Mouse (Mus musculus): ENCODE data around the gene Dock1. TPM values are rescaled to one million over a fixed set of nuclear protein-coding genes. Genes with fewer than 3 reads are reported as not detected.

The Dock1 gene
- polyA plus RNA-seq, 1 experiment from 2014 or later, result 44.5 TPM

- Histone ChIP-seq H3K4me3 (ENCODE audit: low read length) (no peak overlapping the region), H3K36me3 (ENCODE audit: control insufficient read depth, insufficient read depth, low read length) (no peaks in the 10 kb centered on the region), H3K4me1 (replicated peaks; ENCODE audit: control insufficient read depth, insufficient read depth, low read length) (no peaks in the 10 kb centered on the region), H3K27me3 (ENCODE audit: control insufficient read depth, insufficient read depth, low read depth, low read length) (no peaks in the 10 kb centered on the region), H3K27ac (ENCODE audit: low read length) (no peak overlapping the region), H3K9ac (ENCODE audit: low read length) (no peak overlapping the region), H3K4me2 (ENCODE audit: low read depth, low read length) (no peak overlapping the region), H3K9me3 (ENCODE audit: control insufficient read depth, low read length) (no peaks in the 10 kb centered on the region)
- ATAC-seq (ENCODE audit: low read depth), result no peak
- WGBS, result 90% methylated on average over 2 of the region's 2 CpGs
These were observed 379.0 kb downstream of the Dock1 start for GRCm38 (mm10) chr7:135049416-135049815.

- no peak for ATAC-seq (ENCODE audit: low read depth)
- Histone ChIP-seq H3K27me3 (ENCODE audit: control insufficient read depth, insufficient read depth, low read depth, low read length) (no peaks in the 10 kb centered on the region), H3K9ac (ENCODE audit: low read length) (no peak overlapping the region), H3K4me3 (ENCODE audit: low read length) (no peak overlapping the region), H3K4me1 (replicated peaks; ENCODE audit: control insufficient read depth, insufficient read depth, low read length) (no peaks in the 10 kb centered on the region), H3K27ac (ENCODE audit: low read length) (no peak overlapping the region), H3K9me3 (ENCODE audit: control insufficient read depth, low read length) (no peaks in the 10 kb centered on the region), H3K36me3 (ENCODE audit: control insufficient read depth, insufficient read depth, low read length) (no peaks in the 10 kb centered on the region), H3K4me2 (ENCODE audit: low read depth, low read length) (no peak overlapping the region)
- WGBS, result 75% methylated on average over 8 of the region's 8 CpGs
These were observed 382.8 kb downstream of the Dock1 start for GRCm38 (mm10) chr7:135053186-135053715.

DNA sequence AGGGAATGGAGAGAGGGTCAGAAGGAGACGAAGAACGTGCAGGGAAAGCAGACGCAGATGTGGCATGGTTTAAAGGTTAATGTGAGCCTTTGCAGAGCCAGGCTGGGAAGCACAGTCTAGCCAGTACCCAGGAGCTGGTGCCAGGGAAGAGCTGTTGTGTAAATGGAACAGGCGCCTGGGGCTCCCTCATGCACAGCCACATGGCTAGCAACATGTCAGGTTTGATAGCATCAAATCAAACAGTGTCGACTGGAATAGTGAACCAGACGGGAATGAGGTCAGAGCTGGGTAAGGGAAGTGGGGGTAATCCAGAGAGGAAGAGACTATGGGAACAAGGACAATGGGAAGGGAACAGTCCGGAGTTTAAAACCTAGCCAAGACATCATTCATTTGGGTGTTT is 384.2 kb downstream of the Dock1 start:
- no peaks in the 10 kb centered on the region for H3K27me3 ChIP-seq (ENCODE audit: control insufficient read depth, insufficient read depth, low read depth, low read length)
- H3K4me2 ChIP-seq (ENCODE audit: low read depth, low read length), result no peak overlapping the region
- no peaks in the 10 kb centered on the region for H3K9me3 ChIP-seq (ENCODE audit: control insufficient read depth, low read length)
- no peaks in the 10 kb centered on the region for H3K36me3 ChIP-seq (ENCODE audit: control insufficient read depth, insufficient read depth, low read length)
- peak; percentile 43; the same call in 1 of the 2 replicates for ATAC-seq (ENCODE audit: low read depth)
- H3K4me1 ChIP-seq (replicated peaks; ENCODE audit: control insufficient read depth, insufficient read depth, low read length), result no peaks in the 10 kb centered on the region
- no peak overlapping the region for H3K9ac ChIP-seq (ENCODE audit: low read length)
- H3K4me3 ChIP-seq (ENCODE audit: low read length), result no peak overlapping the region
- H3K27ac ChIP-seq (ENCODE audit: low read length), result no peak overlapping the region
- 60% methylated on average over 7 of the region's 7 CpGs for whole genome bisulfite sequencing

- Histone ChIP-seq H3K27me3 (ENCODE audit: control insufficient read depth, insufficient read depth, low read depth, low read length) (no peaks in the 10 kb centered on the region), H3K4me3 (ENCODE audit: low read length) (no peak overlapping the region), H3K27ac (ENCODE audit: low read length) (no peak overlapping the region), H3K9ac (ENCODE audit: low read length) (no peak overlapping the region), H3K9me3 (ENCODE audit: control insufficient read depth, low read length) (peaks cover 5% of the 10 kb centered on the region; the same call in 1 of the 2 replicates), H3K36me3 (ENCODE audit: control insufficient read depth, insufficient read depth, low read length) (peaks cover 9% of the 10 kb centered on the region; the same call in 1 of the 2 replicates), H3K4me1 (replicated peaks; ENCODE audit: control insufficient read depth, insufficient read depth, low read length) (no peaks in the 10 kb centered on the region), H3K4me2 (ENCODE audit: low read depth, low read length) (no peak overlapping the region)
- ATAC-seq (ENCODE audit: low read depth), result no peak
- 81% methylated on average over 4 of the region's 4 CpGs for WGBS
These were observed 388.6 kb downstream of the Dock1 start for GRCm38 (mm10) chr7:135059071-135059470.

- H3K4me1 ChIP-seq (replicated peaks; ENCODE audit: control insufficient read depth, insufficient read depth, low read length), result no peaks in the 10 kb centered on the region
- H3K27ac ChIP-seq (ENCODE audit: low read length), result no peak overlapping the region
- WGBS, result 80% methylated on average over 3 of the region's 3 CpGs
- no peaks in the 10 kb centered on the region for H3K27me3 ChIP-seq (ENCODE audit: control insufficient read depth, insufficient read depth, low read depth, low read length)
- peaks cover 9% of the 10 kb centered on the region; the same call in 1 of the 2 replicates for H3K36me3 ChIP-seq (ENCODE audit: control insufficient read depth, insufficient read depth, low read length)
- no peak overlapping the region for H3K9ac ChIP-seq (ENCODE audit: low read length)
- H3K9me3 ChIP-seq (ENCODE audit: control insufficient read depth, low read length), result peaks cover 5% of the 10 kb centered on the region; the same call in 1 of the 2 replicates
- no peak for ATAC-seq (ENCODE audit: low read depth)
- no peak overlapping the region for H3K4me2 ChIP-seq (ENCODE audit: low read depth, low read length)
- H3K4me3 ChIP-seq (ENCODE audit: low read length), result no peak overlapping the region
These were observed 389.1 kb downstream of the Dock1 start for GRCm38 (mm10) chr7:135059562-135059961.

DNA sequence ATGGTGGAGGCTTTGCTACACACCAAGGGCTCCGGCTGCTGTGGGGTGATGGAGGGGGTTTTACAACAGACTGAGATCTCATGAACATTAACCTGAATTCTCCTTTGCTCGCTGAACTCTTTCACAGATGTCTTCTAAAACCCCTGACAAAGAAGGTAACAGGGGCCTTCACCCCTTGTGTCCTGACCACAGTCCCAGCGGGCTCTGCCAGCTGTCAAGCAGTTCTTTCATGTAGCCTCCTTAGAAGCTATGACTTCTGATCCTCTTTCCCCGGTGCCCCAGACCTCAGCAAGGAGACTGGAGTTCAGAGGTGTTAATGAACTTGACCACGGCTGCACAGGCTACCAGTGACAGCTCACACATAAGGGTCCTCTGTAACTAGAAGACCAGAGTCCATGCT is 393.4 kb downstream of the Dock1 start:
- Histone ChIP-seq H3K9ac (ENCODE audit: low read length) (no peak overlapping the region), H3K9me3 (ENCODE audit: control insufficient read depth, low read length) (peaks cover 5% of the 10 kb centered on the region; the same call in 1 of the 2 replicates), H3K4me1 (replicated peaks; ENCODE audit: control insufficient read depth, insufficient read depth, low read length) (no peaks in the 10 kb centered on the region), H3K27me3 (ENCODE audit: control insufficient read depth, insufficient read depth, low read depth, low read length) (no peaks in the 10 kb centered on the region), H3K36me3 (ENCODE audit: control insufficient read depth, insufficient read depth, low read length) (peaks cover 9% of the 10 kb centered on the region; the same call in 1 of the 2 replicates), H3K27ac (ENCODE audit: low read length) (no peak overlapping the region), H3K4me3 (ENCODE audit: low read length) (no peak overlapping the region), H3K4me2 (ENCODE audit: low read depth, low read length) (no peak overlapping the region)
- WGBS, result 75% methylated on average over 5 of the region's 5 CpGs
- ATAC-seq (ENCODE audit: low read depth), result no peak

GRCm38 (mm10) chr7:135065301-135065700 is 394.8 kb downstream of the Dock1 start:
- no peak overlapping the region for H3K9ac ChIP-seq (ENCODE audit: low read length)
- no peak overlapping the region for H3K4me3 ChIP-seq (ENCODE audit: low read length)
- H3K4me2 ChIP-seq (ENCODE audit: low read depth, low read length), result no peak overlapping the region
- H3K4me1 ChIP-seq (replicated peaks; ENCODE audit: control insufficient read depth, insufficient read depth, low read length), result no peaks in the 10 kb centered on the region
- ATAC-seq (ENCODE audit: low read depth), result no peak
- peaks cover 4% of the 10 kb centered on the region; the same call in 1 of the 2 replicates for H3K36me3 ChIP-seq (ENCODE audit: control insufficient read depth, insufficient read depth, low read length)
- no peaks in the 10 kb centered on the region for H3K27me3 ChIP-seq (ENCODE audit: control insufficient read depth, insufficient read depth, low read depth, low read length)
- H3K9me3 ChIP-seq (ENCODE audit: control insufficient read depth, low read length), result no peaks in the 10 kb centered on the region
- no peak overlapping the region for H3K27ac ChIP-seq (ENCODE audit: low read length)
- WGBS, result 76% methylated on average over 5 of the region's 5 CpGs

- no peaks in the 10 kb centered on the region for H3K27me3 ChIP-seq (ENCODE audit: control insufficient read depth, insufficient read depth, low read depth, low read length)
- no peak overlapping the region for H3K27ac ChIP-seq (ENCODE audit: low read length)
- ATAC-seq (ENCODE audit: low read depth), result no peak
- H3K9ac ChIP-seq (ENCODE audit: low read length), result no peak overlapping the region
- no peaks in the 10 kb centered on the region for H3K36me3 ChIP-seq (ENCODE audit: control insufficient read depth, insufficient read depth, low read length)
- WGBS, result 73% methylated on average over 3 of the region's 3 CpGs
- H3K9me3 ChIP-seq (ENCODE audit: control insufficient read depth, low read length), result no peaks in the 10 kb centered on the region
- H3K4me3 ChIP-seq (ENCODE audit: low read length), result no peak overlapping the region
- H3K4me2 ChIP-seq (ENCODE audit: low read depth, low read length), result no peak overlapping the region
- no peaks in the 10 kb centered on the region for H3K4me1 ChIP-seq (replicated peaks; ENCODE audit: control insufficient read depth, insufficient read depth, low read length)
These were observed 398.4 kb downstream of the Dock1 start for GRCm38 (mm10) chr7:135068887-135069286.

GRCm38 (mm10) chr7:135076904-135077303 is 406.4 kb downstream of the Dock1 start:
- Histone ChIP-seq H3K9me3 (ENCODE audit: control insufficient read depth, low read length) (no peaks in the 10 kb centered on the region), H3K27ac (ENCODE audit: low read length) (no peak overlapping the region), H3K9ac (ENCODE audit: low read length) (no peak overlapping the region), H3K36me3 (ENCODE audit: control insufficient read depth, insufficient read depth, low read length) (no peaks in the 10 kb centered on the region), H3K27me3 (ENCODE audit: control insufficient read depth, insufficient read depth, low read depth, low read length) (no peaks in the 10 kb centered on the region), H3K4me1 (replicated peaks; ENCODE audit: control insufficient read depth, insufficient read depth, low read length) (no peaks in the 10 kb centered on the region), H3K4me3 (ENCODE audit: low read length) (no peak overlapping the region), H3K4me2 (ENCODE audit: low read depth, low read length) (no peak overlapping the region)
- ATAC-seq (ENCODE audit: low read depth), result no peak
- WGBS, result 85% methylated on average over 6 of the region's 6 CpGs

DNA sequence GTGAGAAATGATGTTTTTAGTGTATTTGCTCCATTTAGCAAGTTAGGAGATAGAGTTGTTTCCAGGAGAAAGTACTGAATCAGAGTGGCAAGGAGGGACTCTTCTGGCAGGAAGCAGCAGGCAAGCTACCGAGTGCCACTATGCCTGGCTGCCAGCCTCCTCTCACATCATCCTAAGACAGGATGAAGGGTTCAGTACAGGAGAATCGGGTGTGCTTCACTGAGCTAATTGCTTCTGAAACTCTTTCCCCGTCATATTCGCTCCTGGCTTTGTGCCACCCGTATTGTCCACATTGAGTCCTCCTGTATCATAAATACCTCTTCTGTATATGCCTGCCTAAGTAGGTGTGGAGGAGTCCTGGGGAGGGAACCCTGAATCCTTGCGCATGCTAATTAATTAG is 406.9 kb downstream of the Dock1 start:
- Histone ChIP-seq H3K9ac (ENCODE audit: low read length) (no peak overlapping the region), H3K4me1 (replicated peaks; ENCODE audit: control insufficient read depth, insufficient read depth, low read length) (no peaks in the 10 kb centered on the region), H3K4me2 (ENCODE audit: low read depth, low read length) (no peak overlapping the region), H3K36me3 (ENCODE audit: control insufficient read depth, insufficient read depth, low read length) (peaks cover 2% of the 10 kb centered on the region; the same call in 1 of the 2 replicates), H3K9me3 (ENCODE audit: control insufficient read depth, low read length) (no peaks in the 10 kb centered on the region), H3K27me3 (ENCODE audit: control insufficient read depth, insufficient read depth, low read depth, low read length) (no peaks in the 10 kb centered on the region), H3K4me3 (ENCODE audit: low read length) (no peak overlapping the region), H3K27ac (ENCODE audit: low read length) (no peak overlapping the region)
- ATAC-seq (ENCODE audit: low read depth), result no peak
- WGBS, result 74% methylated on average over 6 of the region's 6 CpGs
